Mouse (Mus musculus) neural tube, embryonic 13.5 days (tissue): ENCODE measurements around the gene Wdr45b. TPM values are rescaled to one million over a fixed set of nuclear protein-coding genes. Genes with fewer than 3 reads are reported as not detected.
"Not testable (repeated sequence)": the region's sequence is repeated elsewhere in the genome, so short reads cannot be mapped to it uniquely, and the experiment has no call there.

Source experiments
- ATAC-seq: fragments of 200-750 bp; cut with Nextera tagmentation; 2 replicates; pipeline ENCODE4 v1.8.0; 2017; ENCODE audit warnings: low read depth, mild to moderate bottlenecking, moderate TSS enrichment, moderate library complexity
- H3K27ac ChIP-seq: fragments of 300-500 bp; sonication (generic); replicated peaks from 2 replicates; pipeline ENCODE4 v1.5.1; 2015; ENCODE audit warnings: moderate library complexity, mild to moderate bottlenecking, inconsistent platforms
- H3K27me3 ChIP-seq: fragments of 300-500 bp; sonication (generic); 2 replicates; pipeline ENCODE4 v1.6.1; 2015; ENCODE audit warnings: mild to moderate bottlenecking, inconsistent platforms
- H3K36me3 ChIP-seq: fragments of 300-500 bp; sonication (generic); 2 replicates; pipeline ENCODE4 v1.6.1; 2015; ENCODE audit warnings: mild to moderate bottlenecking, inconsistent platforms
- H3K4me1 ChIP-seq: fragments of 300-500 bp; sonication (generic); replicated peaks from 2 replicates; pipeline ENCODE4 v1.6.1; 2015; ENCODE audit warnings: inconsistent platforms
- H3K4me2 ChIP-seq: fragments of 300-500 bp; sonication (generic); 2 replicates; pipeline ENCODE4 v1.6.1; 2015; ENCODE audit warnings: inconsistent platforms, mild to moderate bottlenecking, moderate library complexity
- H3K4me3 ChIP-seq: fragments of 300-500 bp; sonication (generic); 2 replicates; pipeline ENCODE4 v1.5.1; 2015; ENCODE audit warnings: mild to moderate bottlenecking, inconsistent platforms
- H3K9ac ChIP-seq: fragments of 300-500 bp; sonication (generic); 2 replicates; pipeline ENCODE4 v1.6.1; 2015; ENCODE audit warnings: moderate library complexity, mild to moderate bottlenecking, inconsistent platforms
- H3K9me3 ChIP-seq: fragments of 300-500 bp; sonication (generic); 2 replicates; pipeline ENCODE4 v1.6.1; 2016; ENCODE audit warnings: inconsistent platforms
- WGBS: fragments of 180-500 bp; shearing (Covaris S2); methylation state at CpG from one replicate; pipeline ENCODE4 v1.1.7; 2015; 5-methylcytosine and 5-hydroxymethylcytosine counted together
- microRNA-seq: library from miRNA; unstranded; fragments of <30 nt; microRNA quantifications from one replicate; pipeline ENCODE4, GENCODE M21; 2016
- polyA plus RNA-seq: library from polyadenylated mRNA; unstranded; fragments of >200 nt; fragmentation: Nextera tagmentation; extraction: Ambion mirVana; gene quantifications from 2 replicates; pipeline ENCODE4 v1.2.1, GENCODE M21; 2015

Gene Wdr45b
- polyA plus RNA-seq, 1 experiment from 2014 or later = 83.2 TPM

DNA sequence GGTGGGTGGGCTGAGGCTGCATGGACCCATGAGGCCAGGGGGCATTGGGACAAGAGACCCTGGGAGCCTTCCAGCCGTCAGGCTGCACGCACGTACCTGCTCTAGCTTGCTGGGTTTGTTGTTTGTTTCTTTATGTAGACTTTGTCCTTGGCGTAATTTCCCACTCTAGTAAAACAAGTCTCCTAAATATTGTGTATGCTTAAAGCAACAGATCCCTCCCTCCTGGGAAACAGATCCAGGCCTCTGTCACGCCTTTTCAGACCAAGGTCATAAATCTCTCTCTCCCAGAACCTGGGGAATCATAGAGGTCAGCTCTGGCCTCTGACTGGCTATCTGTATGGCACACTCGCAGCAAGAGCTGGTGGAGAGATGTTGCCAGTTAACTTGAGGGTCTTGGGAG lies 46.5 kb downstream of the Wdr45b start:
- H3K27me3 ChIP-seq, H3K4me2 ChIP-seq, ATAC-seq, H3K4me3 ChIP-seq, H3K4me1 ChIP-seq, H3K9ac ChIP-seq, H3K9me3 ChIP-seq, H3K27ac ChIP-seq: not testable (repeated sequence)
- H3K36me3 ChIP-seq = peaks cover 77% of the 10 kb centered on the region
- 80% methylated on average over 6 of the region's 6 CpGs for WGBS

GRCm38 (mm10) chr11:121306608-121307007 lies 47.6 kb downstream of the Wdr45b start:
- no peak overlapping the region for H3K27ac ChIP-seq
- no peaks in the 10 kb centered on the region for H3K4me1 ChIP-seq
- peaks cover 88% of the 10 kb centered on the region for H3K36me3 ChIP-seq
- no peak overlapping the region for H3K4me3 ChIP-seq
- 95% methylated on average over 8 of the region's 8 CpGs for WGBS
- H3K27me3 ChIP-seq = no peaks in the 10 kb centered on the region
- H3K9ac ChIP-seq = no peak overlapping the region
- no peak overlapping the region for H3K4me2 ChIP-seq
- ATAC-seq = no peak
- peaks cover 7% of the 10 kb centered on the region for H3K9me3 ChIP-seq

DNA sequence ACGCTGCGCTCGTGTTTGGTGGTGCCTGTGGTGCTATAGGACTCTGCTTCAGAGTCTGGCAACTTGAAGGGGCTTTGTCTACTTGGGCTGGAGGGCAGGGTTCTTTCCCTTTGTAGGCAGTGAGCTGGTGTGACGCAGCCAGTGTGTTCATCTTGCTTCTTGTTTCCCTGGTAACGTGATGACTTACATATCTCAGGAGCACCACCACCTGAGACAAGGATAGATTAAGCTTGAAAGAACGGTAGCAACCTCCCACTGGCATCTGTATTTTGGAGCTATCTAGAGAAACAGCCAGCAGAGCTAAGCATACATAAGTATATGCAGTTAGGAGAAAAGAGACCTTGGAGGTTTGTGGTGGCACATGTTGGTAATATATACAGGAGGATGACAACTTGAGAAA lies 48.9 kb downstream of the Wdr45b start:
- ATAC-seq = no peak

DNA sequence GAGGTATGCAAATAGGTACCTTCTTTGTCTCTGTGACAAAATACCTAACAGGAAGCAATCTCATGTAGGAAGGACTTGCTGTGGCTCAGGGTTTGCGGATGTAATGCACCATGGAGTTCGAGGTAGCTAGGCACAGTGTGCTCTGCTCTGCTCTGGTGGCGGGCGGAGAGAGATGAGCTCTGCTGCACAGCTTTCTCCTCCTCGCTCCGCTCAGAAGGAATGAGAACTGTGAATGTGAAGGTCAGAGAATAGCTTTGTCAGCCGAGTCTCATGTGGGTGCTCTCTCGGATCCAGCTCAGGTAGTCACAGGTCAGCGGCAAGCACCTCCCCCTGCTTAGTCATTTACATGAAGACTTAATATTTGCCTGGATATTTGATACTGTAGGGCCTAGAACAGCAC lies 54.0 kb downstream of the Wdr45b start:
- Histone ChIP-seq H3K27me3 (no peaks in the 10 kb centered on the region), H3K9me3 (no peaks in the 10 kb centered on the region), H3K9ac (no peak overlapping the region), H3K36me3 (peaks cover 92% of the 10 kb centered on the region), H3K4me3 (no peak overlapping the region), H3K4me1 (no peaks in the 10 kb centered on the region), H3K4me2 (no peak overlapping the region), H3K27ac (no peak overlapping the region)
- WGBS = 90% methylated on average over 9 of the region's 9 CpGs
- ATAC-seq = no peak

More for the DNA sequence above, 48.9 kb downstream of the Wdr45b start:
- H3K27ac ChIP-seq = no peak overlapping the region
- no peak overlapping the region for H3K9ac ChIP-seq
- H3K4me2 ChIP-seq = no peak overlapping the region
- WGBS = 90% methylated on average over 6 of the region's 6 CpGs
- H3K4me3 ChIP-seq = no peak overlapping the region
- peaks cover 96% of the 10 kb centered on the region for H3K36me3 ChIP-seq
- peaks cover 3% of the 10 kb centered on the region for H3K9me3 ChIP-seq
- H3K27me3 ChIP-seq = no peaks in the 10 kb centered on the region
- no peaks in the 10 kb centered on the region for H3K4me1 ChIP-seq

- Histone ChIP-seq H3K27ac (no peak overlapping the region), H3K9me3 (no peaks in the 10 kb centered on the region), H3K4me1 (no peaks in the 10 kb centered on the region), H3K4me2 (no peak overlapping the region), H3K9ac (no peak overlapping the region), H3K27me3 (no peaks in the 10 kb centered on the region), H3K4me3 (no peak overlapping the region), H3K36me3 (peaks cover 84% of the 10 kb centered on the region)
- WGBS = 88% methylated on average over 8 of the region's 8 CpGs
- ATAC-seq = no peak
Measured at GRCm38 (mm10) chr11:121298493-121298892, 55.8 kb downstream of the Wdr45b start.

DNA sequence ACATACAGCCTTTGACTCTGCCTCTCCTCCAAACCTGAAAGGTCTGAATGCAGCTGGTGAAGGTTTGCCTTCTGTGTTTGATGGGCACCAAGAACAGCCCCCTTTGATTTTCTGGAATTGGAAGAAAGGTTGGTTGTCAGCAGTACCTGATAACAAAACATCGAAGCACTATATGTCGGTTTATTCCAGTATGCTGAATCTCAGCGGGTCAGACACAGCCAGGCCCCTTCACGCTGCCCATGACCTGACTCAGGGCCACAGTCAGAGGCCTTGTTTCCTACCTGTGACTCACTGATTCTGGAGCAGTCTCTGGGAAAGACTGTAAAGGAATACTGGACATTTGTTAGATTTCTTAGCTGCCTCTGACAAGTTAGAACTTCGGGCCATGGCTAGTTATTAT lies 59.5 kb downstream of the Wdr45b start:
- no peak overlapping the region for H3K4me3 ChIP-seq
- H3K9me3 ChIP-seq = no peaks in the 10 kb centered on the region
- no peaks in the 10 kb centered on the region for H3K27me3 ChIP-seq
- no peak overlapping the region for H3K9ac ChIP-seq
- H3K4me1 ChIP-seq = no peaks in the 10 kb centered on the region
- 92% methylated on average over 5 of the region's 5 CpGs for WGBS
- H3K4me2 ChIP-seq = no peak overlapping the region
- peaks cover 78% of the 10 kb centered on the region for H3K36me3 ChIP-seq
- no peak for ATAC-seq
- H3K27ac ChIP-seq = no peak overlapping the region

DNA sequence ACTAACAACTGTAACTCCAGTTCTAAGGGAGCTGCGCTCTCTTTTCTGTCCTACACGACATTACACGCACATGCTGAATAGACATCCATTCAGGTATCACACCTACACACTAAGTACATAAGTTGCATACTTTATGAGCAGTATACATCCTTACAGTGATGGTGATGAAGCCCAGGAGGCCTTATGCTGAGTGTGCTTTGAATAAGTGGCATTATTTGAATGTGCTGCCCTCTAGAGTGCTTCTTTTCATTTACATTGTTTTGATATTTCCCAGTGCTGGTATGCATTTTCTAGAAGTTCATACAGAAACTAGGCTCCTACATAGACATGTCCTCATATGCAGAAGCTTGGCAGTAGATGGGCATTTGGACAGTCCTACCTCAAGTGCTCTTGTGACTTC lies 64.4 kb downstream of the Wdr45b start:
- H3K9ac ChIP-seq = no peak overlapping the region
- ATAC-seq = no peak
- no peaks in the 10 kb centered on the region for H3K27me3 ChIP-seq
- no peak overlapping the region for H3K4me2 ChIP-seq
- H3K4me1 ChIP-seq = no peaks in the 10 kb centered on the region
- no peaks in the 10 kb centered on the region for H3K9me3 ChIP-seq
- no peak overlapping the region for H3K4me3 ChIP-seq
- no peak overlapping the region for H3K27ac ChIP-seq
- H3K36me3 ChIP-seq = peaks cover 84% of the 10 kb centered on the region
- 89% methylated on average over 3 of the region's 3 CpGs for WGBS

GRCm38 (mm10) chr11:121282911-121283310 lies 71.3 kb downstream of the Wdr45b start:
- H3K9ac ChIP-seq = no peak overlapping the region
- H3K27me3 ChIP-seq = no peaks in the 10 kb centered on the region
- 91% methylated on average over 6 of the region's 6 CpGs for WGBS
- H3K4me3 ChIP-seq = no peak overlapping the region
- no peaks in the 10 kb centered on the region for H3K9me3 ChIP-seq
- peaks cover 31% of the 10 kb centered on the region for H3K36me3 ChIP-seq
- no peak overlapping the region for H3K4me2 ChIP-seq
- H3K4me1 ChIP-seq = peaks cover 6% of the 10 kb centered on the region; the same call in 1 of the 2 replicates
- H3K27ac ChIP-seq = no peak overlapping the region
- no peak for ATAC-seq

DNA sequence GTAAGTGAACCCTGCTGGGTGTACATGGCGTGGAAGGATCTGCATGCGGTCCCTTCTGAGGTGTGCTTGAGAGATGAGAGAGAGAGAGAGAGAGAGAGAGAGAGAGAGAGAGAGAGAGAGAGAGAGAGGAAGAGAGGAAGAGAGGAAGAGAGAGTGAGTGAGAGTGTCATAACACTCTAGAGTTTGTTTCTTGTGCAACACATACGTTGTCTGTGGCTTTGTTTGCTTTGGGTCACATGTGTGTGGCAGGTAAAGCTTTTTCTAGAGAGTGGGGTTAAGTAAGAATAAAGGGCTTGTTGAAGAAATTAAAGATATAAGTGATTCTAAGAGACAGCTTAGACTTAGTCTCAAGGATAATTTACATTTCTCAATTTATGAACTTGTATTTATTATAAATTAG lies 76.2 kb downstream of the Wdr45b start:
- ATAC-seq = no peak
- WGBS = 89% methylated on average over 3 of the region's 3 CpGs
- no peak overlapping the region for H3K4me3 ChIP-seq
- no peaks in the 10 kb centered on the region for H3K27me3 ChIP-seq
- no peaks in the 10 kb centered on the region for H3K9me3 ChIP-seq
- no peak overlapping the region for H3K9ac ChIP-seq
- H3K27ac ChIP-seq = no peak overlapping the region
- 0 out of 2 replicates have a peak, but pooled peaks cover 1% of the 10 kb centered on the region for H3K36me3 ChIP-seq
- no peak overlapping the region for H3K4me2 ChIP-seq
- peaks cover 6% of the 10 kb centered on the region; the same call in 1 of the 2 replicates for H3K4me1 ChIP-seq

DNA sequence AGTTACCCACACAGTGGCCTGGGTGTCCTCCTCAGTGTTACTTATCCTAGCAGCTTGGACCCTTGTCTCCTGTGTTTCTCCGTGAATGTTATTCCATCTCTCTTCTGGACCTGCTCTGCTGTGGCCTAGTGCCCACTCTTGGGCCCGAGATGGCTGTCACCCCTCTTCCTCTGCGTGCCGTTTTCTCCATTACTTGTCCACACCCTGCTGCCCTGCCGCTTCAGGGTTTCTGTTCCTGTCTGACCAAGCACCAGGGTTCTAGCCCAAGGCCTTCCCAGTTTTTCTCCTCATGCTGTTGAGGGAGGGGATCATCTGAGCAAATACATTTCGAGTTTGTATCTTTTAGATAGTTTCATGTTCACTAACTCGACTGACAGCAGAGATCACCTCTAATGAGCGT lies 76.7 kb downstream of the Wdr45b start:
- Histone ChIP-seq H3K27me3 (no peaks in the 10 kb centered on the region), H3K4me3 (no peak overlapping the region), H3K36me3 (0 out of 2 replicates have a peak, but pooled peaks cover 3% of the 10 kb centered on the region), H3K9ac (no peak overlapping the region), H3K27ac (no peak overlapping the region), H3K4me2 (no peak overlapping the region), H3K4me1 (peaks cover 3% of the 10 kb centered on the region; the same call in 1 of the 2 replicates), H3K9me3 (no peaks in the 10 kb centered on the region)
- ATAC-seq = no peak
- WGBS = 91% methylated on average over 8 of the region's 8 CpGs

Small RNA genes within 50 kb of the gene (microRNA-seq; reads per million reads assigned to microRNA genes)
- not detected for gene Mir7236

Other genes starting within 250 kb of the Wdr45b start
- gene Tex19.2, start 235.8 kb downstream of the Wdr45b start, polyA plus RNA-seq = not detected in 2 replicates
- gene Tex19.1, start 208.3 kb downstream of the Wdr45b start, polyA plus RNA-seq = not detected in 2 replicates
- 0.47 and 0.56 TPM in 2 replicates for gene Uts2r, start 194.2 kb downstream of the Wdr45b start, polyA plus RNA-seq
- 16.8 and 17.8 TPM in 2 replicates for gene Hexdc, start 150.0 kb downstream of the Wdr45b start, polyA plus RNA-seq
- gene Ogfod3, start 149.7 kb downstream of the Wdr45b start, polyA plus RNA-seq = 26.3 and 28.8 TPM in 2 replicates
- 36.9 and 40.4 TPM in 2 replicates for gene Cybc1, start 125.1 kb downstream of the Wdr45b start, polyA plus RNA-seq
- gene Narf, start 117.2 kb downstream of the Wdr45b start, polyA plus RNA-seq = 104 and 112 TPM in 2 replicates
- 10.5 and 10.9 TPM in 2 replicates for gene Foxk2, start 94.5 kb downstream of the Wdr45b start, polyA plus RNA-seq
- gene Rab40b, start 33.8 kb upstream of the Wdr45b start, polyA plus RNA-seq = 10.1 and 11.1 TPM in 2 replicates
- 11.8 and 12.2 TPM in 2 replicates for gene Fn3krp, start 67.0 kb upstream of the Wdr45b start, polyA plus RNA-seq
- gene Fn3k, start 80.5 kb upstream of the Wdr45b start, polyA plus RNA-seq = 5.1 and 6.1 TPM in 2 replicates
- gene Tbcd, start 97.5 kb upstream of the Wdr45b start, polyA plus RNA-seq = 56.3 and 58.4 TPM in 2 replicates
- gene Zfp750, start 164.9 kb upstream of the Wdr45b start, polyA plus RNA-seq = 0.61 and 0.65 TPM in 2 replicates